Mouse (Mus musculus): ENCODE results near the gene Wipf1.

Wipf1 gene

GRCm38 (mm10) chr2:73394476-73394875 lies 135.1 kb downstream of the Wipf1 start:
- CTCF ChIA-PET, result no interaction called here

- CTCF ChIA-PET, result interaction anchor here (0.6 kb wide), 1 partner anchor 151 kb away, joined by 19 read pairs; no protein-coding TSS in a partner anchor
Observed at GRCm38 (mm10) chr2:73392772-73393171, 136.8 kb downstream of the Wipf1 start.

- CTCF ChIA-PET, result no interaction called here
Observed at GRCm38 (mm10) chr2:73389951-73390350, 139.6 kb downstream of the Wipf1 start.

GRCm38 (mm10) chr2:73387806-73388205 lies 141.7 kb downstream of the Wipf1 start:
- CTCF ChIA-PET, result interaction anchor here (0.5 to 0.6 kb wide), 2 partner anchors 13 to 72 kb away, joined by 4 to 5 read pairs; no protein-coding TSS in a partner anchor

- CTCF ChIA-PET, result interaction anchor here (0.7 kb wide), 1 partner anchor 74 kb away, joined by 3 read pairs; the partner anchor contains the start of gene Cir1
Observed at GRCm38 (mm10) chr2:73386356-73387046, 143.0 kb downstream of the Wipf1 start, which contains the start of gene Gpr155. Gene Gpr155, minus strand, starts transcription at chr2:73386572.

GRCm38 (mm10) chr2:73385641-73386355 lies 143.7 kb downstream of the Wipf1 start:
- CTCF ChIA-PET, result interaction anchor here (0.7 kb wide), 1 partner anchor 73 kb away, joined by 3 read pairs; the partner anchor contains the start of gene Cir1

GRCm38 (mm10) chr2:73385172-73385571 lies 144.4 kb downstream of the Wipf1 start:
- CTCF ChIA-PET, result no interaction called here

GRCm38 (mm10) chr2:73380298-73380975 lies 149.1 kb downstream of the Wipf1 start:
- CTCF ChIA-PET, result interaction anchor here (1.0 kb wide), 1 partner anchor 13 kb away, joined by 3 read pairs; no protein-coding TSS in a partner anchor

- CTCF ChIA-PET, result interaction anchor here (1.0 kb wide), 1 partner anchor 12 kb away, joined by 3 read pairs; no protein-coding TSS in a partner anchor
Observed at GRCm38 (mm10) chr2:73379656-73380055, 149.9 kb downstream of the Wipf1 start.
